Mouse (Mus musculus) adrenal gland, postnatal 14 days (tissue): ENCODE data around the gene Sfxn5. TPM values are rescaled to one million over a fixed set of nuclear protein-coding genes. Genes with fewer than 3 reads are reported as not detected.

ENCODE experiments used
- DNase-seq: peaks from one replicate; pipeline ENCODE4 v3.0.0; 2021; ENCODE audit warnings: mixed read lengths
- total RNA-seq: library from RNA; stranded (reverse); gene quantifications from 2 replicates; pipeline ENCODE4 v1.2.3, GENCODE M21; 2021

Gene Sfxn5
- total RNA-seq, 1 experiment from 2014 or later, result 31.8 TPM

- no peak for DNase-seq
These were observed 510 bp upstream of the Sfxn5 start for GRCm38 (mm10) chr6:85333732-85334131.

GRCm38 (mm10) chr6:85332351-85332999 is 747 bp downstream of the Sfxn5 start:
- DNase-seq, result peak; percentile 49

GRCm38 (mm10) chr6:85331736-85332135 is 1.5 kb downstream of the Sfxn5 start:
- DNase-seq, result no peak

- DNase-seq, result no peak
These were observed 1.9 kb downstream of the Sfxn5 start for GRCm38 (mm10) chr6:85331221-85331735.

GRCm38 (mm10) chr6:85329666-85330185 is 3.5 kb downstream of the Sfxn5 start:
- no peak for DNase-seq

- no peak for DNase-seq
These were observed 6.7 kb downstream of the Sfxn5 start for GRCm38 (mm10) chr6:85326564-85326963.

- DNase-seq, result no peak
These were observed 8.1 kb downstream of the Sfxn5 start for GRCm38 (mm10) chr6:85325109-85325508.

- no peak for DNase-seq
These were observed 12.8 kb downstream of the Sfxn5 start for GRCm38 (mm10) chr6:85320445-85320866.

GRCm38 (mm10) chr6:85316211-85316610 is 17.0 kb downstream of the Sfxn5 start:
- no peak for DNase-seq

- no peak for DNase-seq
These were observed 19.0 kb downstream of the Sfxn5 start for GRCm38 (mm10) chr6:85314064-85314798.

- DNase-seq, result no peak
These were observed 25.3 kb downstream of the Sfxn5 start for GRCm38 (mm10) chr6:85307894-85308293.

GRCm38 (mm10) chr6:85306375-85306774 is 26.8 kb downstream of the Sfxn5 start:
- no peak for DNase-seq

GRCm38 (mm10) chr6:85305826-85306225 is 27.4 kb downstream of the Sfxn5 start:
- no peak for DNase-seq

- no peak for DNase-seq
These were observed 28.3 kb downstream of the Sfxn5 start for GRCm38 (mm10) chr6:85304966-85305365.

GRCm38 (mm10) chr6:85302326-85303055 is 30.7 kb downstream of the Sfxn5 start:
- DNase-seq, result peak; percentile 62

- peak; percentile 91 for DNase-seq
These were observed 37.6 kb downstream of the Sfxn5 start for GRCm38 (mm10) chr6:85295384-85296167.

- DNase-seq, result no peak
These were observed 39.2 kb downstream of the Sfxn5 start for GRCm38 (mm10) chr6:85294004-85294379.

- peak; percentile 51 for DNase-seq
These were observed 39.8 kb downstream of the Sfxn5 start for GRCm38 (mm10) chr6:85293255-85294003.

- no peak for DNase-seq
These were observed 42.1 kb downstream of the Sfxn5 start for GRCm38 (mm10) chr6:85290869-85291824.
